Mouse (Mus musculus) stomach, embryonic 16.5 days (tissue): ENCODE measurements around the gene Grk1. TPM values are rescaled to one million over a fixed set of nuclear protein-coding genes. Genes with fewer than 3 reads are reported as not detected.

Experiments used
- polyA plus RNA-seq: library from polyadenylated mRNA; unstranded; fragments of >200 nt; fragmentation: Nextera tagmentation; extraction: Ambion mirVana; gene quantifications from 2 replicates; pipeline ENCODE4 v1.2.1, GENCODE M21; 2015

The Grk1 gene
- polyA plus RNA-seq, 1 experiment from 2014 or later: not detected

Other genes starting within 250 kb of the Grk1 start
- 241 and 263 TPM in 2 replicates for gene Lamp1, start 245.9 kb upstream of the Grk1 start, polyA plus RNA-seq
- gene Grtp1, start 204.5 kb upstream of the Grk1 start, polyA plus RNA-seq: 22.6 and 25.5 TPM in 2 replicates
- gene Adprhl1, start 150.9 kb upstream of the Grk1 start, polyA plus RNA-seq: 0.69 and 4.2 TPM in 2 replicates
- gene Dcun1d2, start 117.0 kb upstream of the Grk1 start, polyA plus RNA-seq: 21.4 and 21.5 TPM in 2 replicates
- gene Tmco3, start 116.9 kb upstream of the Grk1 start, polyA plus RNA-seq: 34.0 and 34.9 TPM in 2 replicates
- 134 and 140 TPM in 2 replicates for gene Tfdp1, start 66.3 kb upstream of the Grk1 start, polyA plus RNA-seq
- 59.5 and 89.0 TPM in 2 replicates for gene Atp4b, start 8.3 kb upstream of the Grk1 start, polyA plus RNA-seq
- 4.3 and 5.0 TPM in 2 replicates for gene Tmem255b, start 30.1 kb downstream of the Grk1 start, polyA plus RNA-seq
- 151 and 162 TPM in 2 replicates for gene Gas6, start 89.4 kb downstream of the Grk1 start, polyA plus RNA-seq
- gene 1700029H14Rik, start 157.4 kb downstream of the Grk1 start, polyA plus RNA-seq: not detected in 2 replicates